Mouse (Mus musculus) thymus, adult 2 months (tissue): ENCODE measurements around the gene Ppwd1. TPM values are rescaled to one million over a fixed set of nuclear protein-coding genes. Genes with fewer than 3 reads are reported as not detected.

Experiments
- DNase-seq: peaks from one replicate; pipeline ENCODE4 v3.0.0; 2021
- H3K27ac ChIP-seq: fragments of 200-500 bp; 2 replicates; pipeline ENCODE4 v1.5.1; 2012; ENCODE audit warnings: low read length, control low read depth; ENCODE audit not compliant: control insufficient read depth, insufficient read depth
- H3K27me3 ChIP-seq: fragments of 200-500 bp; 2 replicates; pipeline ENCODE4 v1.6.1; 2012; ENCODE audit warnings: mild to moderate bottlenecking, low read length, moderate library complexity, mixed read lengths; ENCODE audit not compliant: control insufficient read depth, insufficient read depth
- H3K36me3 ChIP-seq: fragments of 200-500 bp; 2 replicates; pipeline ENCODE4 v1.6.1; 2012; ENCODE audit warnings: mild to moderate bottlenecking, low read length, moderate library complexity; ENCODE audit not compliant: control insufficient read depth, insufficient read depth
- H3K4me1 ChIP-seq: fragments of 200-500 bp; replicated peaks from 2 replicates; pipeline ENCODE4 v1.6.1; 2012; ENCODE audit warnings: low read length; ENCODE audit not compliant: control insufficient read depth, insufficient read depth
- H3K4me3 ChIP-seq: fragments of 200-500 bp; 2 replicates; pipeline ENCODE4 v1.5.1; 2012; ENCODE audit warnings: mild to moderate bottlenecking, low read length, control low read depth, moderate library complexity; ENCODE audit not compliant: control insufficient read depth, insufficient read depth
- CTCF ChIP-seq: fragments of 200-500 bp; IDR thresholded peaks from 2 replicates; pipeline ENCODE4 v1.5.1; 2012; ENCODE audit warnings: mild to moderate bottlenecking, control low read depth, low read length, moderate library complexity, borderline replicate concordance; ENCODE audit not compliant: control insufficient read depth, poor library complexity, insufficient read depth; ENCODE audit errors: extremely low read depth
- POLR2A ChIP-seq: fragments of 200-500 bp; IDR thresholded peaks from 2 replicates; pipeline ENCODE4 v1.6.1; 2012; ENCODE audit warnings: mild to moderate bottlenecking, low read length, control low read depth, moderate library complexity; ENCODE audit not compliant: control insufficient read depth, poor library complexity, insufficient read depth; ENCODE audit errors: extremely low read depth
- WGBS: fragments of 180-500 bp; shearing (Covaris S2); methylation state at CpG from one replicate; pipeline ENCODE4 v1.1.7; 2018; 5-methylcytosine and 5-hydroxymethylcytosine counted together
- polyA plus RNA-seq: library from polyadenylated mRNA; depleted of rRNA; stranded (reverse); fragments of >200 nt; gene quantifications from 2 replicates; pipeline ENCODE4 v1.2.3, GENCODE M21; 2012; rRNA removed

Gene Ppwd1
- polyA plus RNA-seq, 1 experiment, result 2.7 TPM

DNA sequence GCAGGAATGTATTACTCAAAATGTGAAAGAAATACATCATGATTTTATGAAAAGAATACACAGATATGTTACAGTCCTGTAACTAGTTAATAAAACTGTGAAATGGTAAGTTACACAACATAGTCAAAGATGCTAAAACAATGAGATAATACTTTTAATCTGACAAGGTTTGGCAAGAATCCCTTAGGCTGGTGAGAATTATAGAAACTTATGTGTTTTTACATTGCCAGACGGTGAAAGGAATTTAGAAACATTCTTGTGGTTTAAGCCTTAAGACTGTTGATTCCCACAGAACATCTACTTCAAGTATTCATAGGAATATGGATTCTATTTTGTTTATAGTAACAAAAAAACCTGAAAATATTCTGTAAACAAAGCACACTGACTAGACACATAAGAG lies 73.0 kb downstream of the Ppwd1 start:
- TF ChIP-seq CTCF, result no peak
- TF ChIP-seq POLR2A, result no peak
- Histone ChIP-seq H3K27ac (no peak overlapping the region), H3K36me3 (peaks cover 49% of the 10 kb centered on the region), H3K27me3 (no peaks in the 10 kb centered on the region), H3K4me1 (no peaks in the 10 kb centered on the region), H3K4me3 (no peak overlapping the region)
- WGBS, result 96% methylated on average over 1 of the region's 1 CpGs
- no peak for DNase-seq

Other genes with a start within 250 kb of the Ppwd1 start
- gene Nln, start 119.2 kb downstream of the Ppwd1 start, polyA plus RNA-seq, result 2.6 and 2.9 TPM in 2 replicates
- 0.19 and 0.26 TPM in 2 replicates for gene Sgtb, start 119.1 kb downstream of the Ppwd1 start, polyA plus RNA-seq
- 9.4 and 10.4 TPM in 2 replicates for gene Trappc13, start 50.4 kb downstream of the Ppwd1 start, polyA plus RNA-seq
- 3.2 and 3.5 TPM in 2 replicates for gene Trim23, start 50.0 kb downstream of the Ppwd1 start, polyA plus RNA-seq
- gene Cenpk, start 232 bp downstream of the Ppwd1 start, polyA plus RNA-seq, result 0.54 and 1.3 TPM in 2 replicates
- 5.0 and 6.4 TPM in 2 replicates for gene Adamts6, start 59.0 kb upstream of the Ppwd1 start, polyA plus RNA-seq